Mouse (Mus musculus): ENCODE results near the gene Slk. TPM values are rescaled to one million over a fixed set of nuclear protein-coding genes. Genes with fewer than 3 reads are reported as not detected.

Slk gene
- 9.7 and 10.6 TPM in 2 replicates for polyA plus RNA-seq (2014; fragmentation: Nextera tagmentation; extraction: Ambion mirVana)

DNA sequence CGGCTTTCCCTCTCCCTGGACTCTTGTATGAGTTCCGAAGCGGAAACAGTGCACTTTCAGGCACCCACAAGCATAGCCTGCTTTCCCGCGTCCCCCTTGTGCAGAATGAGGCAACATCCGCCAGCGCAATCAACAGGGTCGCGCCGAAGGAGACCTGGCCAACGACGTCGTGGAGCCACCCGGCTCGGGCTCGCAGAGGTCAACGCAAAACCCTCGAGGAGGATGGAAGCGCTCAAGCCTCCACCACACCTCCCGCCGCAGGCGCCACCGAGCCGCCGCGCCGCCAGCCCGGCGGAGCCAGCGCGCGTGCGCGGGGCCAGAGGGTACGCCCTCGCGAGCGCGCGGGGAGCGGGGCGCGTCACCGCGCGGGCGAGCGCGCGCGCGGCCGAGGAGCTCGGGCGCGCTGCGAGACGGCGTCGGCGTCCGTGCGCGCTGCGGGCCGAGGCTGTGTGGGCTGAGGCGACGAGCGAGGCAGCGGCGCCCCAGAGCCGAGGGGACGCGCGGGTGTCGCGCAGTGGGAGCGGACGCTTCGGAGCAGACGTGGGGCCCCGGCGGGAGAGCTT is at the start of gene Slk:
TSS of gene Slk (plus strand) at position 454 of the 563 bp plus-strand sequence.
- H3K27me3 ChIP-seq (ENCODE audit: control insufficient read depth, insufficient read depth, low read length) = no peaks in the 10 kb centered on the region
- H3K9me3 ChIP-seq (ENCODE audit: control insufficient read depth, low read length) = no peaks in the 10 kb centered on the region
- H3K9ac ChIP-seq = peak within 1 kb of the TSS; percentile 88
- under 1% methylated on average over 83 of the region's 83 CpGs for WGBS
- peaks cover 25% of the 10 kb centered on the region for H3K4me1 ChIP-seq (replicated peaks; ENCODE audit: control insufficient read depth, insufficient read depth, low read length)
- peak; percentile 94 for DNase-seq (ENCODE audit: low spot score)
- peak within 1 kb of the TSS; percentile 93 for H3K27ac ChIP-seq
- H3K36me3 ChIP-seq (replicated peaks; ENCODE audit: control insufficient read depth, insufficient read depth) = no peaks in the 10 kb centered on the region
- peak; percentile 93 for ATAC-seq (ENCODE audit: low FRiP score)
- peak within 1 kb of the TSS; percentile 75 for H3K4me3 ChIP-seq (replicated peaks; ENCODE audit: low read length)
- peak within 1 kb of the TSS; percentile 90 for H3K4me2 ChIP-seq (replicated peaks)

- H3K9ac ChIP-seq = no peak overlapping the region
- WGBS = 92% methylated on average over 5 of the region's 5 CpGs
- H3K36me3 ChIP-seq (replicated peaks; ENCODE audit: control insufficient read depth, insufficient read depth) = peaks cover 10% of the 10 kb centered on the region
- H3K4me3 ChIP-seq (replicated peaks; ENCODE audit: low read length) = no peak overlapping the region
- DNase-seq (ENCODE audit: low spot score) = no peak
- H3K4me1 ChIP-seq (replicated peaks; ENCODE audit: control insufficient read depth, insufficient read depth, low read length) = peaks cover 4% of the 10 kb centered on the region
- H3K9me3 ChIP-seq (ENCODE audit: control insufficient read depth, low read length) = no peaks in the 10 kb centered on the region
- no peak for ATAC-seq (ENCODE audit: low FRiP score)
- no peak overlapping the region for H3K4me2 ChIP-seq (replicated peaks)
- no peaks in the 10 kb centered on the region for H3K27me3 ChIP-seq (ENCODE audit: control insufficient read depth, insufficient read depth, low read length)
- no peak overlapping the region for H3K27ac ChIP-seq
These were observed 48.2 kb upstream of the Slk start for GRCm38 (mm10) chr19:47531309-47531708.

DNA sequence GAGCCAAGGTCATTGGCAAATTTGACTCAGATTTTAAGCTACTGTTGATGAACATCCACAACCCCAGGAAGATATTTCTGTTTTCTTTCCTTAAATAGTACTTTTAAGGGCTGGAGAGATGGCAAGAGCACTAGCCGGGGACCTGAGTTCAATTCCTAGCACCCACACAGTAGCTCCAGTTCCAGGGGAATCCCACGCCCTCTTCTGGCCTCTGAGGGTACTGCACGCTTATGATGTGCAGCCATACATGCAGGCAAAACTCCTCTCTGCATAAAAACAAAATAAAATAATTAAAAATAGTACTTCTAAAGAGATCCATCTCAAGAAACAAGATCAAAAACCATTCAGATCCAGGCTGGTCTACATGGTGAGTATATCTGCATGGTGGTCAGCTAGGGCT is 47.0 kb upstream of the Slk start:
- Histone ChIP-seq H3K9me3 (ENCODE audit: control insufficient read depth, low read length) (no peaks in the 10 kb centered on the region), H3K27me3 (ENCODE audit: control insufficient read depth, insufficient read depth, low read length) (no peaks in the 10 kb centered on the region), H3K9ac (no peak overlapping the region), H3K27ac (no peak overlapping the region), H3K36me3 (replicated peaks; ENCODE audit: control insufficient read depth, insufficient read depth) (peaks cover 3% of the 10 kb centered on the region; the same call in 1 of the 2 replicates), H3K4me2 (replicated peaks) (no peak overlapping the region), H3K4me3 (replicated peaks; ENCODE audit: low read length) (no peak overlapping the region), H3K4me1 (replicated peaks; ENCODE audit: control insufficient read depth, insufficient read depth, low read length) (peaks cover 8% of the 10 kb centered on the region)
- 89% methylated on average over 3 of the region's 3 CpGs for WGBS
- ATAC-seq (ENCODE audit: low FRiP score) (no peak), DNase-seq (ENCODE audit: low spot score) (no peak)

- Histone ChIP-seq H3K27me3 (ENCODE audit: control insufficient read depth, insufficient read depth, low read length) (no peaks in the 10 kb centered on the region), H3K4me3 (replicated peaks; ENCODE audit: low read length) (no peak overlapping the region), H3K36me3 (replicated peaks; ENCODE audit: control insufficient read depth, insufficient read depth) (no peaks in the 10 kb centered on the region; the same call in 1 of the 2 replicates), H3K4me1 (replicated peaks; ENCODE audit: control insufficient read depth, insufficient read depth, low read length) (peaks cover 15% of the 10 kb centered on the region), H3K9me3 (ENCODE audit: control insufficient read depth, low read length) (no peaks in the 10 kb centered on the region), H3K9ac (no peak overlapping the region), H3K27ac (no peak overlapping the region), H3K4me2 (replicated peaks) (no peak overlapping the region)
- WGBS = 86% methylated on average over 1 of the region's 1 CpGs
- no peak for ATAC-seq (ENCODE audit: low FRiP score)
- no peak for DNase-seq (ENCODE audit: low spot score)
These were observed 45.3 kb upstream of the Slk start for GRCm38 (mm10) chr19:47534131-47534530.

GRCm38 (mm10) chr19:47536521-47537299 is 42.8 kb upstream of the Slk start:
- Histone ChIP-seq H3K4me3 (replicated peaks; ENCODE audit: low read length) (peak overlapping the region; percentile 44), H3K36me3 (replicated peaks; ENCODE audit: control insufficient read depth, insufficient read depth) (no peaks in the 10 kb centered on the region; the same call in 1 of the 2 replicates), H3K4me2 (replicated peaks) (peak overlapping the region; percentile 71), H3K9ac (peak overlapping the region; percentile 55), H3K27ac (peak overlapping the region; percentile 68), H3K27me3 (ENCODE audit: control insufficient read depth, insufficient read depth, low read length) (no peaks in the 10 kb centered on the region), H3K9me3 (ENCODE audit: control insufficient read depth, low read length) (no peaks in the 10 kb centered on the region), H3K4me1 (replicated peaks; ENCODE audit: control insufficient read depth, insufficient read depth, low read length) (peaks cover 15% of the 10 kb centered on the region)
- 5% methylated on average over 39 of the region's 39 CpGs for WGBS
- ATAC-seq (ENCODE audit: low FRiP score) (peak; percentile 95), DNase-seq (ENCODE audit: low spot score) (peak; percentile 97)

DNA sequence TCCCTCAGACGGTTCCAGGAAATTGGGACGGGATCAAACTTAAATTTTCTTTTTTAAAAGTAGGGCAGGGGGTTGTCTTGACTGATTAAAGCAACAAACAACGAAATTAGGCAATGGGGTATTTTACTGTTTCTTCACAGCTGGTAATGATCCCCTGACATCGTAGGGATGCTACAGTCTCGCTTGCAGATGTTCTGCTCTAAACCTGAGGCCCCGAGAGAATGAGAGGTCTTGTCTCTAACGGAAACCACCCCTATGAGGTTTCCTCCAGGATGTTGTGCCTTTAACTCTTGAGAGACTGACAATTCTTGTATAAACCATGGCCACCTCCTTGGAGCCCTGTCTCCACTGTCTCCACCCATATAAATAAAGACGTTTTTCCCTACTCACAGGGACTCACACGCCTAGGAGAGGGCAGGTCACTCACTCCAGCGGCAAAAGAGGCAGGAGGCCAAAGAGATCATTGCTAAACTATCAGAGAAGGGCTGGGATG is 42.1 kb upstream of the Slk start, which contains the start of gene Stn1:
TSS of gene Stn1 (minus strand) at position 208 of the 493 bp plus-strand sequence.
- peak; percentile 40; the same call in 1 of the 2 replicates for ATAC-seq (ENCODE audit: low FRiP score)
- H3K4me1 ChIP-seq (replicated peaks; ENCODE audit: control insufficient read depth, insufficient read depth, low read length) = peaks cover 18% of the 10 kb centered on the region
- no peaks in the 10 kb centered on the region for H3K27me3 ChIP-seq (ENCODE audit: control insufficient read depth, insufficient read depth, low read length)
- DNase-seq (ENCODE audit: low spot score) = no peak
- H3K36me3 ChIP-seq (replicated peaks; ENCODE audit: control insufficient read depth, insufficient read depth) = no peaks in the 10 kb centered on the region; the same call in 1 of the 2 replicates
- H3K27ac ChIP-seq = peak within 1 kb of the TSS; percentile 68
- WGBS = 4% methylated on average over 10 of the region's 10 CpGs
- peak within 1 kb of the TSS; percentile 71 for H3K4me2 ChIP-seq (replicated peaks)
- H3K9ac ChIP-seq = peak within 1 kb of the TSS; percentile 55
- H3K9me3 ChIP-seq (ENCODE audit: control insufficient read depth, low read length) = no peaks in the 10 kb centered on the region
- peak within 1 kb of the TSS; percentile 44 for H3K4me3 ChIP-seq (replicated peaks; ENCODE audit: low read length)

- WGBS = 92% methylated on average over 6 of the region's 6 CpGs
- Histone ChIP-seq H3K36me3 (replicated peaks; ENCODE audit: control insufficient read depth, insufficient read depth) (no peaks in the 10 kb centered on the region), H3K4me1 (replicated peaks; ENCODE audit: control insufficient read depth, insufficient read depth, low read length) (peaks cover 18% of the 10 kb centered on the region), H3K4me3 (replicated peaks; ENCODE audit: low read length) (peak overlapping the region; percentile 44; the same call in 1 of the 2 replicates), H3K9me3 (ENCODE audit: control insufficient read depth, low read length) (no peaks in the 10 kb centered on the region), H3K4me2 (replicated peaks) (peak overlapping the region; percentile 71), H3K27ac (peak overlapping the region; percentile 68), H3K9ac (peak overlapping the region; percentile 49), H3K27me3 (ENCODE audit: control insufficient read depth, insufficient read depth, low read length) (no peaks in the 10 kb centered on the region)
- ATAC-seq (ENCODE audit: low FRiP score) (no peak), DNase-seq (ENCODE audit: low spot score) (no peak)
These were observed 41.6 kb upstream of the Slk start for GRCm38 (mm10) chr19:47537879-47538278.

GRCm38 (mm10) chr19:47538801-47539200 is 40.7 kb upstream of the Slk start:
- H3K4me1 ChIP-seq (replicated peaks; ENCODE audit: control insufficient read depth, insufficient read depth, low read length) = peaks cover 18% of the 10 kb centered on the region
- H3K9ac ChIP-seq = no peak overlapping the region
- H3K4me2 ChIP-seq (replicated peaks) = no peak overlapping the region
- no peak for ATAC-seq (ENCODE audit: low FRiP score)
- H3K27ac ChIP-seq = no peak overlapping the region; the same call in 1 of the 2 replicates
- H3K4me3 ChIP-seq (replicated peaks; ENCODE audit: low read length) = no peak overlapping the region
- no peak for DNase-seq (ENCODE audit: low spot score)
- no peaks in the 10 kb centered on the region for H3K27me3 ChIP-seq (ENCODE audit: control insufficient read depth, insufficient read depth, low read length)
- WGBS = 23% methylated on average over 6 of the region's 6 CpGs
- H3K9me3 ChIP-seq (ENCODE audit: control insufficient read depth, low read length) = no peaks in the 10 kb centered on the region
- H3K36me3 ChIP-seq (replicated peaks; ENCODE audit: control insufficient read depth, insufficient read depth) = no peaks in the 10 kb centered on the region

- Histone ChIP-seq H3K9me3 (ENCODE audit: control insufficient read depth, low read length) (no peaks in the 10 kb centered on the region), H3K9ac (no peak overlapping the region), H3K27ac (no peak overlapping the region), H3K36me3 (replicated peaks; ENCODE audit: control insufficient read depth, insufficient read depth) (no peaks in the 10 kb centered on the region), H3K4me3 (replicated peaks; ENCODE audit: low read length) (no peak overlapping the region), H3K4me2 (replicated peaks) (no peak overlapping the region), H3K27me3 (ENCODE audit: control insufficient read depth, insufficient read depth, low read length) (no peaks in the 10 kb centered on the region), H3K4me1 (replicated peaks; ENCODE audit: control insufficient read depth, insufficient read depth, low read length) (0 out of 2 replicates have a peak, but pooled peaks cover 9% of the 10 kb centered on the region)
- WGBS = 68% methylated on average over 7 of the region's 7 CpGs
- ATAC-seq (ENCODE audit: low FRiP score) (no peak), DNase-seq (ENCODE audit: low spot score) (no peak)
These were observed 37.0 kb upstream of the Slk start for GRCm38 (mm10) chr19:47542441-47542840.

All from hindbrain, embryonic 14.5 days (tissue).